Mouse (Mus musculus) erythroblast, embryonic 14.5 days (primary cell): ENCODE results near the gene Wfikkn1.

Source experiments
- GATA1 ChIP-seq: IDR thresholded peaks from 2 replicates; pipeline ENCODE4 v1.6.1; 2012; ENCODE audit warnings: low read length, inconsistent platforms, mixed read lengths
- TAL1 ChIP-seq: IDR thresholded peaks from 3 replicates; pipeline ENCODE4 v1.6.1; 2012; ENCODE audit warnings: low read length, inconsistent platforms, mixed read lengths

GRCm38 (mm10) chr17:25881691-25882090 lies 1.0 kb upstream of the Wfikkn1 start:
- no peak for TF ChIP-seq TAL1
- no peak for TF ChIP-seq GATA1
